Mouse (Mus musculus) erythroid progenitor cell, adult 5-6 weeks (primary cell): ENCODE measurements around the gene Angel1. TPM values are rescaled to one million over a fixed set of nuclear protein-coding genes. Genes with fewer than 3 reads are reported as not detected.

ENCODE experiments used
- ATAC-seq: replicated peaks from 2 replicates; pipeline ENCODE4 v1.8.0; 2016; ENCODE audit warnings: moderate number of reproducible peaks, mild to moderate bottlenecking, moderate TSS enrichment, inconsistent platforms; ENCODE audit not compliant: poor library complexity, low FRiP score, severe bottlenecking
- total RNA-seq, 2 experiments: library from RNA; stranded (forward) in 1 of 2; stranded (reverse) in 1 of 2; fragments of 150-400 nt in 1 of 2; fragments of 186-747, 209-891 nt in 1 of 2; gene quantifications; 2 replicates each; pipeline versions ENCODE4 v1.2.3 to v1.2.4; 2015 to 2017; ENCODE audit warnings: low replicate concordance in 2 of 2

The Angel1 gene
- total RNA-seq, 2 experiments from 2014 or later = not detected

- ATAC-seq = no peak
Measured at GRCm38 (mm10) chr12:86681626-86682025, 44.6 kb downstream of the Angel1 start.

GRCm38 (mm10) chr12:86680591-86681193, 45.6 kb downstream of the Angel1 start:
- no peak for ATAC-seq

GRCm38 (mm10) chr12:86679991-86680491, 46.2 kb downstream of the Angel1 start:
- ATAC-seq = no peak

- no peak for ATAC-seq
Measured at GRCm38 (mm10) chr12:86679546-86679930, 46.7 kb downstream of the Angel1 start.

GRCm38 (mm10) chr12:86678591-86679545, 47.4 kb downstream of the Angel1 start, which contains the start of gene Vash1:
Gene Vash1, plus strand, starts transcription at chr12:86678700.
- no peak for ATAC-seq

GRCm38 (mm10) chr12:86672507-86672906, 53.8 kb downstream of the Angel1 start:
- ATAC-seq = no peak

GRCm38 (mm10) chr12:86672105-86672504, 54.2 kb downstream of the Angel1 start:
- ATAC-seq = no peak

GRCm38 (mm10) chr12:86668404-86668803, 57.9 kb downstream of the Angel1 start:
- no peak for ATAC-seq

GRCm38 (mm10) chr12:86665656-86666055, 60.6 kb downstream of the Angel1 start:
- no peak for ATAC-seq

GRCm38 (mm10) chr12:86660466-86660865, 65.8 kb downstream of the Angel1 start:
- no peak for ATAC-seq

GRCm38 (mm10) chr12:86659447-86659968, 66.8 kb downstream of the Angel1 start:
- no peak for ATAC-seq

- no peak for ATAC-seq
Measured at GRCm38 (mm10) chr12:86652570-86653041, 73.7 kb downstream of the Angel1 start.

GRCm38 (mm10) chr12:86651301-86651860, 74.9 kb downstream of the Angel1 start:
- ATAC-seq = no peak

Other genes starting within 250 kb of the Angel1 start
- gene Vash1, start 47.8 kb downstream of the Angel1 start, total RNA-seq (2015; ENCODE audit: low replicate concordance) = not detected in 2 replicates
- not detected in 2 replicates for gene Vash1, start 47.8 kb downstream of the Angel1 start, total RNA-seq (2017; ENCODE audit: low replicate concordance)
- gene Lrrc74a, start 7.9 kb upstream of the Angel1 start, total RNA-seq (2015; ENCODE audit: low replicate concordance) = not detected in 2 replicates
- not detected in 2 replicates for gene Lrrc74a, start 7.9 kb upstream of the Angel1 start, total RNA-seq (2017; ENCODE audit: low replicate concordance)
- gene Irf2bpl, start 158.3 kb upstream of the Angel1 start, total RNA-seq (2015; ENCODE audit: low replicate concordance) = 0.72 and 2.5 TPM in 2 replicates
- gene Irf2bpl, start 158.3 kb upstream of the Angel1 start, total RNA-seq (2017; ENCODE audit: low replicate concordance) = 0.53 and 1.5 TPM in 2 replicates
- gene Cipc, start 220.6 kb upstream of the Angel1 start, total RNA-seq (2015; ENCODE audit: low replicate concordance) = 8.6 and 9.2 TPM in 2 replicates
- gene Cipc, start 220.6 kb upstream of the Angel1 start, total RNA-seq (2017; ENCODE audit: low replicate concordance) = 5.8 and 16.4 TPM in 2 replicates